Mouse (Mus musculus) spleen, adult 2 months (tissue): ENCODE results near the gene Orc1.

Experiments
- CTCF ChIP-seq: fragments of 200-500 bp; IDR thresholded peaks from 2 replicates; pipeline ENCODE4 v1.5.1; 2011; ENCODE audit warnings: mild to moderate bottlenecking, inconsistent platforms; ENCODE audit not compliant: insufficient read depth, insufficient read length, insufficient replicate concordance; ENCODE audit errors: extremely low read depth
- POLR2A ChIP-seq: fragments of 200-500 bp; IDR thresholded peaks from 2 replicates; pipeline ENCODE4 v1.6.1; 2011; ENCODE audit warnings: low read depth, low read length, inconsistent platforms

DNA sequence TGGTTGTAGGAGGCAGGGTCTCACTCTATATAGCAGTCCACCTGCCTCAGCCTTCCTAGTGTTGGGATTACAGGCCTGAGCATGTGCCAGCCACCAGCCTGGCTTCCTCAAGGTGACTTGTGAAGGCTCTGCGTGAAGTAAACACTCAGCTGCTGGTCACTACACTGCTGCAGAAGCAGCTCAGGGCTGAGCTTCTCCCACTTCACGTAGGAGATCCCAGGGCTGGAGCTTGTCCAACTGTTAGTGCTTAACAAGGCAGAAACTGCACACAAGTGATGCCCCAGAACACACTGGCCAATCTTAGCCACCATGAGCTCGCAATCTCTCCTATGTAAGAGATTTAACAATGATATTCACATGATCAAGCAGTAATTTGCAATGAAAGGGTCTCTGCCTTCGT is 55.5 kb downstream of the Orc1 start:
- TF ChIP-seq CTCF (no peak), POLR2A (no peak)
